Mouse (Mus musculus) kidney, postnatal 36 days (tissue): ENCODE results near the gene Itga6.

Source experiments
- DNase-seq, 2 experiments: peaks; one replicate each; pipeline ENCODE4 v3.0.0; 2021 to 2022; ENCODE audit warnings: mixed read lengths in 2 of 2

Itga6 gene

DNA sequence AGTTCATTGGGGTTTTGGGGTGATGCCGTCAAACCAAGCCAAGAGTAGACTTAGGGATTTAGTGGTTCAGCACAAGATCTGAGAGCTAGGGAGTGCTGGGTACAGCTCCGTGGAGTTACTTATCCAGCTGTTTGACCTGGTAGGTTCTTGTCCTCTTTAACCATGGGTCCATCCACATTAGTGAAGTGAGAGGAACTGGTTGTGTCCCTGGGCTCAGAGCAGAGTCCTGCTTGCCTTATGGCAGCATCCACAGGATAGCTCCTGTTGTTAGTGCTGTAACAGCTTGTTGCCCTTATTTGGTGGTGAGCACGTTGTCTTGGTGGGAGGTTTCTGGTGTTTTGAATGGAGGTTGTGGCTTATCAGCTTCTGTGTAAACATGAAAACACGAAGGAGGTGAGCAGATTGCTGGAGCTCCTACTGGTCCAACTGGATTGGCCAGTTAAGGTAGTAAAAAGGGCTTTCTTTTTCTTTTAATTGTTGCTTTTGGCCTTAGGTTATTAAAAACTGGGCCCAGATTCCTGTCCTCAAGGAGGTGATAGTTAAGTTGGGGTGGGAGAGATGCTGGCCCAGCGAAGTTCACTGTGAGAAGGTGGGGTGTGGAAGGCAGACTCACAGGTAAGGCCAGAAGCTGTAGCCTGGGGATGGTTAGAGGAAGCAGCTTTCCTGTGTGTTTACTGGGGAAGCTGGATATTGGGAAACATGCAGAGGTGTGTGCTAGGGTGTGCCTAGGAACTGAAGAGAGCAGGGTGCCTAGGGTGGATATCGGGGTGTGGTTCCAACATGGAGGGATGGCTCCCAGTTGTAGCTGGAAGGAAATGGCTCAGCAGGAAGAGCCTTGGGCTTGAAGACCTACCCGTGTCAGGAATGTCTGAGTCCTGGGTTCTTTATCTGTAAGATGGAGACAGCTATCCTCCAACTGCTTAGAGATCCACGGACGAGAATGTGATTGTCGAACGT is 60.5 kb downstream of the Itga6 start:
- no peak for DNase-seq

DNA sequence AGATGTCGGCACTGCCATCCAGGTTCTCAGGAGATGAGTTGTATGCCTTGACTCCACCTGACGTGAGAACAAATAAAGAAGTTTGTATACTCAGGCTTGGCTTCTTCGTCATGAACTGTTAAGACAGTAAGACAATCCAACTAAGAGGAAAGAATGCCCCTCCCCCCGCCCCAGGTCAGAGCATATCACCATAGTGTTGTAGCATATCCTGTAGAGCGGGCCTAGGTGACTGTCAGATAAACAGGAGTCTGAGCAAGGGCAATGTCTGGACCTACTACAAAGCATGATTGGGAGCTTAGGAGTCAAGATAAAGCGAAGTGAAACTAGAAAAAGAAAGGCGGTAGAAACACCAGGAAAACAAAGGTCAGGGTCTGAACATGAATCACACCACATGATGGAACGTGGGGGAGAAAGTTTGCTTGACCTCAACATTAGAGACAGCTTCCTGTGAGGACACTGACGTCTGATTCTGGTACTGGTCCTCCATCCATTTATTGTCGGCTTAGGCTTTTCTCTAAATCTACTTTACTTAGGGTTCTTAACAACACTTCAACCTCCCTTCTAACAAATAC is 64.0 kb downstream of the Itga6 start:
- no peak for DNase-seq

DNA sequence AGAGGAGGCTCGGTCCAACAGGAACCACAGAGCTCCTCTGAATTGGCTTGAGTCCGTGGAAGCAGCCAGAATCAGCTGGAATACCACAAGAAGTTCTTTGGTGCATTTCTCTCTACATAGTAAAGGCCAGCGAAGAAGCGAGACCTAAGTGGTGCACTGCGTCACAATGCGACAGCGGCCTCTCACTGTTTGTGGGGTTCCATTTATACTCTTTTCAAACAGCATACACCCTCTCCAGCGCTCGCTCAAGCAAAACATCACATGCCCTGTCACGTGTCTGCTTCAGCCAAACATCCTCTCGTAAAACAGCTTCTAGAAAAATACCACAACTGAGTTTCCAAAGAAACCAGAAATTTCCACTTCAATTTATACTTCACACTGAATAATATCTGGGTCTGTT is 64.6 kb downstream of the Itga6 start:
- no peak for DNase-seq

DNA sequence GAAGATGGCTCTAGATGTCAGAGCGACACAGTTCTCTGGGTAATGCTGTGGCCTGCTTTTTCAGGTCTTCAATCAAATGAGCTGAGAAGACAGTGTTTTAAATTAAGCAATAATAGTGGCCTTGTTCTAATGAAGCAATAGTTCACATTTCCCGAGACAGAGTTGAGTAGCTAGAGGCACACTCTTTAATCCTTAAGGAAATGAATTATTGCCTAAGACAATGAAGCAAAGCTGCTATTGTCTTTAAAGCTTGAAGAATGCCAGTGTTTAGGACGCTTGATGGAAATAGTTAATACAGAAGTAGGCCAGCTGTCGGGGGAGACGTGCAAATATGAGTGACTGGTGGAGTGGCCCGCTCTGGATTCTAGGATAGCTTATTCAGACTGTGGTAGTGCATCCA is 65.5 kb downstream of the Itga6 start:
- DNase-seq: no peak

DNA sequence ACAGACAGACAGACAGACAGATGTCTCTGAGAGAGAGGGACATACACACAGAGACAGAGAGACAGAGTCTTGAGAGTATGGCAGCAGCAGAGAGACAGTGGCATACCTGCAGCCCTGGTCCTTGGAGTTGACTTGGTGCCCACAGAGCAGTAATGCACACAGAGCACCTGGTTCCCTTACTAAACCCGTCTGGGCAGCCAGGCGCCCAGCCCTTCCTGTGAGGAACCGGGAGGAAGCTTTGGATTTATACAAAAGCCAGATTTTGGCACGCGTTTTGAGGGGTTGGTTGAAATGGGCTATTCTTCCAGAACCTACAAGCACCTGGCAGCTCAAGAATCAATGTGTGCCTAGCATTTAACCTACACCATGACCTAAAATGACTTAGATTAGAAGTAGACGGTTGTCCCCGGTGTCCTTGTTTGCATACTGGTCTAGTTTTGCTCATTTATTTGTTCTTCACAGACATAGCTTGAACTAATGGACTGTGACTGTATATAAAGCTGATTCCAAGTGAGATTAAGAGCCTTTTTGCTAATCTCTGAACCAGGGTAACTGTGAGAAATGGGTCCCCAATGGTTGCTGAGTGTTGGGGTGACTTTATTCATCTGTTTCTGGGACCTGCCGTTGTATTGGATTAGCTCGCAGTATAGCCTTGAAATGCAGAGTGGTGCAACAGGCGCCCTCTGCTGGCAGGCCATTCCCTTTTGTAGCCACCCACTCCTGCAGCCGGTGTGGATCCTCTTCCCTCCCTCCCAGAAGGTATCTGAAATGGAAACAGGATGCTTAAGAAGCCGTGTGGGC is 67.0 kb downstream of the Itga6 start:
- peak; percentile 87 to 94 for DNase-seq

DNA sequence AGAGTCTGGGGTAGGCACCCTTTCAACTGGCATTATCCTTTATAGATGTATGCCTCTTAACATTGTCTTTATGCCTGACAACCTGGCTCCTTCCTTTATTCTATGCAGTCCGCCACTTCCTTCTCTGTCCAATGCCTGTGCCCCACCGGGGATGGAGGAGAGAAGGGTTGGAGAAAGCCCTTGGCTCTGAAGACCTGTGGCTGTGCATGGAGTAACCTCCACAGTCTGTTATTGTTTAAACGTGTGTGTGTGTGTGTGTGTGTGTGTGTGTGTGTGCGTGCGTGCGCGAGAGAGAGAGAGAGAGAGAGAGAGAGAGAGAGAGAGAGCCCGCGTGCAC is 67.6 kb downstream of the Itga6 start:
- DNase-seq: no peak

DNA sequence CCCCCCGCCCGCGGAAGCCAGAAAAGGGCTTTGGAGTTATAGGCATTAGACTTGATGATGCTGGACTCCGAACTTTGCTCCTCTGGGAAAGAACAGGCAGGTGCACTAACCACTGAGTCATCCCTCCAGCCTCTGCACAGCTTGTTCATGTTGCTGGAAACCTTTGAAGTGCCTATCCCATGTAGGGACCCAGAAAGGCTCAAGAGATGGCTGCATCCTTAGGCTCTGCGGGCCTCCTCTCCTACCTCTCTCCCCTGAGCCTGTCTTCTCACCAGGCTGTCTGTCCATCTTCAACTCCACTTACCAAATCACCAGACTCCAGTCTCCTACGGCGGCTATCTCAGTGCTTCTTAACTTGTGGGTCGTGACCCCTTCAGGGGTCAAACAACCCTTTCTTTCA is 68.0 kb downstream of the Itga6 start:
- DNase-seq: peak; percentile 47 to 64

DNA sequence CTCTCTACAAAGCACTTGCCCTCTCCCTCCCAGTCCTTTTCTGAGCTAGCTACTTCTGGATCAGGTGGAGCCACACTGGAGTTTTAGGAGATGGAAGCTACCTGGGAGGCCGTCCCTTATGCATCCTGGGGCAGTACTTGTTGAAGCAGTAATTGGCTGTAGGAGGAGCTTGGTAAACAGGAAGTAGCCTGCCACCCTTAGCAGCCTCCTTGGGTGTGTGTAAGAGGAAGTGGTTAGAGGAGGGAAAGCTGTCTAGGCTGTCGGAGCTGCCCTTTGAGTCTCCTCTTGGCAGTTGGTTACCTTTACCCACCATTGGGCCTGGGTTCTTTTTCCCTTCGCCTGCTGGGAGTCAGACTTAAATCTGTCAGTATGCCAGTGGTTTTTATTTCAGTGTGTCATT is 68.6 kb downstream of the Itga6 start:
- peak; percentile 55 to 61 for DNase-seq

DNA sequence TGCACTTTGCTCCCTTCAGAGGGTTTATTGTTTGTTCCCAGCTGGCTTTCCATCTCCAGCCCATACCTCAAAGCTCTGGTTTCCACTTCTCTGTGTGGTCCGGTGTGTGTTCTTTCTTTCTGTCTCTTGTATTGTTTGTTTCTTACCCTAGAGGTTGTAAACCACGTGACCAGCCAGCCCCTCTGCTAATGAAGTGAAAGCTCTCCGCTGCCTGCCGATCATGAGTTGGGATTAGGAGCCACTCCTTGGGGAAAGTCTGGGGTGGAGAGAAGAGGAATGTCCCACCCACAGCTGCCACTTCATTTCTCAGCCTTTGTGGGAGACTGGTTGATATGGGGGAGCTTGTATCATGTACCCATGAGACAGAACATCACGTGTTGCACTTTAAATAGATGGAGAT is 69.9 kb downstream of the Itga6 start:
- peak in 1 of 2 experiments; percentile 23 for DNase-seq

DNA sequence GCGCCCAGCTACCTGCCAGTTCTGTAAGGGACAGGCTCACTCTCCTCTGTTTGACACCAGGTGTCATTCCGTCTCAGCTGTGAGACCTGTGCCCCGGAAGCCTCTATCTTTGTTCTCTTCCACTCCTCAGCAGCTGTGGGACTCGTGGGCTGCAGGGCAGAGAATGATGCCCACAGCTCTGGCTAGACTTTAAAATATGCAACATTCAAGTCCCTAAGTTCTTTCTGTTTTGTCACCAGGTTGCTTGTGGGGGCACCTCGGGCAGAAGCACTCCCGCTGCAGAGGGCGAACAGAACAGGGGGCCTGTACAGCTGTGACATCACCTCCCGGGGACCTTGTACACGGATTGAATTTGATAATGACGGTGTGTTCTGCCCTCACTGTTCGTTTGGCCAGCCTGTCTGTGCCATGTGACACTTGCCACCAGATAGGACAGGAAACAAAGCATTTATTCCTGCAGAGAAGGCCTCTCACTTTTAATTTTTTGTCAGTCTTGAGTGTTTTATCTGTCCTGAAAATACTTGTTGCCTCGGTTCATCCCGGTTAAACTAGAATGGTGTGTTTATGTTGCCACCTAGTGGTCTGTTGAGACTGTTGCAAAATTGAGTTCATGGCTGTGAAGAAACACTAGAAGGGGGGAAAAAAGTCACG is 71.1 kb downstream of the Itga6 start:
- no peak for DNase-seq

DNA sequence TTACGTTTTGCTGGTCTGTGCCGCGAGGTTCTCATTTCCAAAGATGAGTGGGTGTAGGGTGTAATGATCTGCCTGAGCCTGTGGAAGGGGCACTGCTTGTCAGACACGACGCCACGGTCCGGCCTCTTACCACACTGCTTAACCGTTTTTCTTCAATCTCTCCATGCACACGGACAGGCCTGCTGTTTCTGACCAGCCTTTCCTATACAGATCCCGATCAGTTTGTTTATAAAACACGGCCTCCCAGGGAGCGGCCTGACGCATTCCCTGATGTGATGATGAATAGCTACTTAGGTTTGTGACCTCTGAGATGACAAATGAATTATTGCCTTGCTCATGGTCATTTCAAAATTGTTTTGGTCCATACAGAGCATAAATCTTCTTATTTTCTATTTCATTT is 78.7 kb downstream of the Itga6 start:
- DNase-seq: no peak

DNA sequence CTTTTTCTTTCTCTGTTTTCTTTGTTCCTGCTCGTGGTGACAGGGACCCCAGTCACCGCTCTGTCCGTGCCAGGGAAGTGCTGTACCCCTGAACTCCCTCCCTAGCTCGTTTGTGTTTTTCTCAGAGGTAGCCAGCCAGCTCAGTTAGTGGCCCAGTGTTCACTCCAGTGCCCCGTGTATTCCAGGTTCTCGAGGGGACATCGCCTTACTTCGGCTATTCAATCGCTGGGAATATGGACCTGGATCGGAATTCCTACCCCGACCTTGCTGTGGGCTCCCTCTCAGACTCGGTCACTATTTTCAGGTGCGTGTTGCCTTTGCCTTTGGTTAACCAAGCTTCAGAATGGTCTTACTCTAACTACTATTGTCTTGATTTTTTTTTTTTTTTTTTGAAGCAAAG is 82.3 kb downstream of the Itga6 start:
- no peak for DNase-seq

DNA sequence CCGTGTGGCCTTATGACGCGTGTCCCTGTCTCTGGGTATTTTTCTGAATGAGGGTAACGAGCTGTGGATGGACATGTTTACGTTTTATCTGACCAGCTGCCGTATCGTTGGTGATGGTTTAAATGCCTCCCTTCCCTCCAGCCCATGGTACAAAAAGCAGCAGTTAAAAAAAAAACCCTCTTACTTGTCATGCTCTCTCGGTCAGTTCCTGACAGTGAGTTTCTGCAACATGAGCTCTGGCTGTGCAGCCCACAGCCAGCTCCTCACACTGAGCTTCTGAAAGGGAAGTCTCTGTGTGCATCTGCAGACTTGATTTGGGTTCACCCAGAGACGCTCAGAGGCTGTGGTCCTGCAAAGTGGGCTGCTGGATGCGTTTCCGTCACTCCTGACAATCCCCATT is 83.5 kb downstream of the Itga6 start:
- DNase-seq: no peak

DNA sequence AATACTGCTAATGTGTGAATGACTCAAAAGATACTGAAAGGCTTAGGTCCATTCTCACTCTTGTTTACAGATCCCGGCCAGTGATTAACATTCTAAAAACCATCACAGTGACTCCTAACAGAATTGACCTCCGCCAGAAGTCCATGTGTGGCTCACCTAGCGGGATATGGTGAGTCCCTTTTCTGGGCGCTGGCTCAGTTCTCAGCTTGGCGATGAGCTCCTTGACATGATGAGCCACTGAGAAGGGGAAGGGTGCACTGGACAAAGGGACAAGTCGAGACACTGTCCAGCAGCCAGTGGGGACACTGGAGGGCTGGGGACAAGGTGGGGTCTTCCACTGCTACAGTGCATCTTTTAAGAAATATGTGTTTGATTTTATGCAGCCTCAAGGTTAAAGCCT is 88.2 kb downstream of the Itga6 start:
- DNase-seq: no peak

DNA sequence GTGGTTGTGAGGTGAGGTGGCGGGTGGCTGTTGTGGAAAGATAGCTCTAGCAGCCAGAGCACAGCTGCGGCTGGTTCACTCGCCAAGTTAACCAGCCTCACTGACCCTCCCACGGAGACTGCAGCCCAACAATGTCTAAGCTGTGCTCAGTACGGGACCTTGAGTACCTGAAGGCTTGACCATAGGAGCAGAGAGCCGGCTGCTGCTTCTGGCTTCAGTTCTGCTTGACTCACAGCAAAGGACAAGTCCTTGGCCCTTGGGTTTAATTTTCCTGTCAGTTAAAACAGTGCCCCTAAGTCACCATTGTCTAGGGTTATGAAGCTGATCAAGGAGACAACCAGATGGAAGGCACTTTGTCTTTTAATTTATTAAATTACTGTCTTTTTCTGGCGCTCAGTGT is 89.0 kb downstream of the Itga6 start:
- no peak for DNase-seq

DNA sequence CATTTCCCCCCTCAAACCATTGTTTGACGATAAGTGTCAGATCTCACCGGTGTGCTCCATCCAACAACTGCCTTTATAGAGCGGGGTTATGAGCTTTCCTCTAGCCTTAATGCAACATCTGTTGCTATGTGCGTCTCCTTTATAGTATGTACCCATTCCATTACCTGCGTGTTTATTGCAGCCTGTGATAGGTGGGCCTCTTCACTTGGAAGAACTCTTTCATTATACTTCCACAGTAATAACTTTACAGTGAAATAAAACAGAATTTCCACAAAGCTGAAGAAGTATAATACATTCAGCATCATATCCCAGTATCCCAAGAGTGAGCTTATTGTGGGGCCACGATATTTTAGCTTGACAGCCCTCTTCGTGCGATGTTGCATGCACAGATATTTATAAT is 90.1 kb downstream of the Itga6 start:
- no peak for DNase-seq

DNA sequence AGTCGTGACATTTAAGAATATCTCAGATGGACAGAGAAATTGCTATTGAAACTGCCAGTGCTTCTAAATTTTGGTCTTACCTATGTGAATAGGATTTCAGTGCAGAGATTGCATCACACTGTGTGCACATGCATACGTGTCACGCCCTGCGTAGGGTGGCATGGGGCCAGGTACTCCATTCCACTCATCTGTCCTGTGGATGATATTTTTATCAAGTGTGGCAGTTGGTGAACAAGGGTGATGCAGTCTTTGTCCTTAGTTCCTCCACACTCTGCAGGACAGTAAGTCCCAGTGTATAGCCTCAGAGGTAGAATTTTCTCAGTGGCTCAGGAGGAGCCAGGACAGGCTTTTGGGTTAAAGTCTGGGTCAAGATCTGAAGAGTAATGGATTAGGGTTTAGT is 90.8 kb downstream of the Itga6 start:
- DNase-seq: no peak

DNA sequence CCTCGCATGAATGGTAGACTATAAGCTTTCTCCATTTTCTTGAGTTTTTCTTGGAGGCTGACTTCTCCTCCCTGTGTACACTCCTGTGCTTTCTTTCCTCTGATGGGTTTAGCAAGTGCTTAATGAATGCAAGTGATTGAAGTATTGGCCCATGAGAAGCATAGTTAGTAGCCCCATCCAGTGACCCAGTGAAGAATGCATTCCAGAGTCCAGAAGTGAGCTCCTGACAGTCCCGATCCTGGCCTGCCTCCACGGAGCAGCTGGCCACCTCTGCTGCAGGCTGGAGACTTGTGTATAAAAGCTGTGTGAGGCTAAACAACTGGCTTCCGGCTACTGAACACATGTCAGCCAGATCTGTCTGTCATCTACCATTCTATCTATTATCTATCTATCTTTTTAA is 91.8 kb downstream of the Itga6 start:
- peak; percentile 44 to 60 for DNase-seq

DNA sequence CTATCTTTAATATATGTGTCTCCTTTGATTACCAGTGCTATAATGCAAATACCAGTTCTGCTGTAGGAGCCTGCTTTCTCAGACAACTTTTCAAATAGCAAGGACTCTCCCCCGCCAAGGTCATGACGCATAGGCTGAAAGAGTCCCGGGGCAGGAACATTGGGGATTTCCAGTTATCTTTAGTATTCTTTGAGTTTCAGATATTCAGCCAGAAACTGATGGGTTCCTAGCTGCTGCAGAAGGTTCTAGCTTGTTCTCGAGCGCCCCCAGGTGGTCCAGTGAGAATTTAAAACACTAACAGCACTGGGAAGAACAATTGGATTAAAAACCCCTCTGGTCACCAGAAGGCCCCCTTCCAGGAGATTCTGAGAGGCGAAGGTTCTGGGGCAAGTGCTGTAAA is 92.4 kb downstream of the Itga6 start:
- peak; percentile 51 to 90 for DNase-seq

DNA sequence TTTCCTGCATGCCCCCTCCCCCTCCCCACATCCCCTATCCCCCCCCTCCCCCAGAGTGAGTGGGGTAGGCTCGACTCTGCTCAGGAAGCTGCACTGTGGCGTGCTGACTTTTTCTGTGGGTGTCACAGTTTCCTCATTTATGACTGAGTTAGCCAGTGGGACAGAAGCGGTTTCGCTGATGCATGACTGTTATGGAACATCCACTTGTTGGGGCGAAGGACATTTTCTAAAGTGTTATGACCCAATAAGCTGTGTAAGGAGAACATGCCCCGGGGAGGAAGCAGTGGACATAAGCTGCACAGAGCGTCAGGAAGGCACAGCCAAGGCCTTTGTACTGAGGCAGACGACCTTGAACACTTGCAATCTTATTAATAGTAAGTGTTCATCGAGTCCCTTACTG is 97.9 kb downstream of the Itga6 start:
- peak in 1 of 2 experiments; percentile 17 for DNase-seq

DNA sequence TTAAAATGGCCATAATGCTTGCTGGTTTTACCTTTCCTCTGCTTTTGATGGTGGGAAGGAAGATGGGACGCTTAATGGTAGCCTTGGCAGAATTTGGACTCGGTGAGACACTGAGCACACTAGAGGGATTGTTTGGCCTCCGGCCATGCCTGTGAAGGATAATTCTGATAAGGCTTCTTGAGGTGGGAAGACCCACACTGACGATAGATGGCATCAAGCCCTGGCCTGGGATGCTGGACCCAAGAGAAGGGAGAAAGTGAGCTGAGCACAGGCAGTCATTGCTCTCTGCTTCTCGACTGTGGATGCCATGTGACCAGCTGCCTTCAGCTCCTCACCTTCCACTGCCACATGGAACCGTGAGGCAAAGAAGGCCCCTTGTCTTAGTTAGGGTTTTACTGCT is 99.5 kb downstream of the Itga6 start:
- DNase-seq: peak in 1 of 2 experiments; percentile 21

DNA sequence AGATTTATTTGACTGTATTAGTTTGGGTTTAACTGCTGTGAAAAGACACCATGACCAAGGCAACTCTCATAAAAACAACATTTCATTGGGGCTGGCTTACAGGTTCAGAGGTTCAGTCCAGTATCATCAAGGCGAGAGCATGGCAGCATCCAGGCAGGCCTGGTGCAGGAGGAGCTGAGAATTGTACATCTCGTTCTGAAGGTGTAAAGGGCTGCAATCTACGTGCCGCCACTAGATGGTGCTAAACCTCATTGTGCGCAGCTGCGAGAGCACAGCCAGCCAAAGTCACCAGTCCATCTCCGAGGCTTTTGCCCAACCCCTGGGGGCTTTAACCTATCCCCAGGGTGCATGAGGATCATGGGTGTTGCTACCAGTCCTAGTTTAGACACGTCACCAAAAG is 106.7 kb downstream of the Itga6 start:
- DNase-seq: peak; percentile 60 to 80

DNA sequence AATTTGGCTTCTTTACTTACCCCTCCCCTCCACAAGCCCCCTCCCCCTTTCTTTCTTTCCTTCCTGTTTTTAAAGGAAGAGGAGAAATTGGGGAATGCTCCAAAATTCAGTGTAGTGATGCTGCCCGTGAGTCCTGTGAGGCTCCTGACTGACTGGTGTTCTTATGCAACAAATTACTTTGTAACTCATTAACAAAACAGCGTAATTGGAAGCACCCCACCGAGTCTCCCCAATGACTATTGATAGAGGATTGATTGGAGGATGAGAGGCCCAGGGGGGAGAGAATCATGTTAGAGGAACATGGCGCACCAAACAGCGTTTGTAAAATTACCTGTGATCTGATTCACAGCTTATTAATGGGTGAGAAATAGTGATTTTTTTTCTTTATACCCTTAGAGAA is 109.7 kb downstream of the Itga6 start:
- DNase-seq: no peak
